Mouse (Mus musculus): ENCODE measurements around the gene Itgam. TPM values are rescaled to one million over a fixed set of nuclear protein-coding genes. Genes with fewer than 3 reads are reported as not detected.
"Not testable (repeated sequence)": the region's sequence is repeated elsewhere in the genome, so short reads cannot be mapped to it uniquely, and the experiment has no call there.

Gene Itgam
- polyA plus RNA-seq (2014; fragmentation: Nextera tagmentation; extraction: Ambion mirVana) = 0.42 TPM in 2 replicates

DNA sequence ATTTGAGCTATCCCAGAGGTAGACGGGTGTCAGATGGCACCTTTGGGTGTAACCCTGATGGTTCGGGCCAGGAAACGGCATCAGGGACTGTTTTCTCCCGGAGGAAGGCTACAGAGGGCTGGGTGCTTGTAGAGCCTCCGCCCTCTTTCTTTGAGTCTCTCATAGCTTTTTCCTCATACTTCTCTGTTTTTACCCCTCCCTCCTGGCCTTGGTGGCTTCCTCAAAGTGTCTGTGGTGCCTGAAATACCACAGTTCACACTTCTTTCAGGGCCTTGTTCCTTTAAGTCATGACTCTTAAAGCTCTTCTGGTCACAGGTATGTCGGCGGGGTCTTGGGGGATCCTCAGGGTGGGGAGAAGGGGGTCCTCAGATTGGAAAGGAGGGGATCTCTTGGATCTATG is at the start of gene Itgam, which contains the start of gene Gm49368:
TSS of gene Itgam (plus strand) at position 185 of the 400 bp plus-strand sequence.
TSS of gene Gm49368 (plus strand) at position 228 of the 400 bp plus-strand sequence.
- Histone ChIP-seq H3K27ac (ENCODE audit: low read depth, low read length) (no peak within 1 kb of the TSS), H3K9ac (ENCODE audit: low read depth, low read length) (no peak within 1 kb of the TSS), H3K4me1 (replicated peaks; ENCODE audit: control insufficient read depth, insufficient read depth, low read length) (no peaks in the 10 kb centered on the region), H3K4me2 (replicated peaks; ENCODE audit: low read depth, low read length) (no peak within 1 kb of the TSS), H3K36me3 (ENCODE audit: control insufficient read depth, insufficient read depth, low read length) (no peaks in the 10 kb centered on the region), H3K4me3 (ENCODE audit: low read depth, low read length) (no peak within 1 kb of the TSS), H3K9me3 (ENCODE audit: control insufficient read depth, low read length) (no peaks in the 10 kb centered on the region), H3K27me3 (ENCODE audit: control insufficient read depth, insufficient read depth, low read length) (no peaks in the 10 kb centered on the region)
- DNase-seq (ENCODE audit: low spot score) (no peak), ATAC-seq (ENCODE audit: low FRiP score) (no peak)
- WGBS = 92% methylated on average over 7 of the region's 7 CpGs

DNA sequence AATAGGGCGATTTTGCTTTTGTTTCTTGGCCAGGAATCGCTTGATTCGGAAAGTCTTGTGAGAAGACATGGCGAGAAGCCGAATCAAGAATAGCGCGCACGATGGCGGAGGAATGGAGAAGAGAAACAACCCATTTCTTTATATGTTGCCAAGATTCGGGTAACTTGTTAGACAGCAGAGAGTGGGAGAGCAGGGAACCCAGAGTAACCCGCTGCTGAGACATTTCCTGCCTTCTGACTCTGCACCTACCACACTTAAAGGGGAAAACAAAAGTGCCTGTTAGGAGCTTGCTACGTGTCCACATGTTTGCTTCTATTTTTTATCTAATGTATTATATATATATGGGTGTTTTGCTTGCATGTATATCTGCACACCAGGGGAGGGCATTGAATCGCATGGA is 49.3 kb upstream of the Itgam start:
- Histone ChIP-seq H3K4me2 (replicated peaks; ENCODE audit: low read depth, low read length) (no peak overlapping the region), H3K27ac (ENCODE audit: low read depth, low read length) (no peak overlapping the region), H3K9ac (ENCODE audit: low read depth, low read length) (no peak overlapping the region), H3K4me3 (ENCODE audit: low read depth, low read length) (no peak overlapping the region), H3K4me1 (replicated peaks; ENCODE audit: control insufficient read depth, insufficient read depth, low read length) (no peaks in the 10 kb centered on the region), H3K36me3 (ENCODE audit: control insufficient read depth, insufficient read depth, low read length) (no peaks in the 10 kb centered on the region), H3K27me3 (ENCODE audit: control insufficient read depth, insufficient read depth, low read length) (no peaks in the 10 kb centered on the region), H3K9me3 (ENCODE audit: control insufficient read depth, low read length) (no peaks in the 10 kb centered on the region)
- DNase-seq (ENCODE audit: low spot score) (no peak), ATAC-seq (ENCODE audit: low FRiP score) (no peak)
- WGBS = 93% methylated on average over 13 of the region's 13 CpGs

DNA sequence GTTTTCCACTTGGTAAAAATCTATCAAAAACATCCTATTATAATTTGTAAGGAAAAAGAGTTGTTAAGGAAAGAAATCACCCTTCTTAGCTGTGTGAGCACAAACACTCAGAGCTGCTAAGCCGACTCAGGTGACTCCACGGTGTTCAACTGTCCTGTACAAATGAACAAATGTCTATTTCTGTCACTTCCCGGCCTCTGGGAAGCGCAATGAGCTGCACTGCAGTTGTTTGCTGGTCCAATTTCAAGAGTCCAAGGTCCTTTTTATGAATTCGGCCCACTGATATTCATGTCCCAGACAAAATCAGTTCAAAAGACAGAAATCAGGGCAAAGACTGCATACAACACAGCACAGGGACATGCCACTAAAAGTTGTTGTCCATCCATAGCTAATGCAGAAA is 46.3 kb upstream of the Itgam start:
- ATAC-seq (ENCODE audit: low FRiP score); H3K4me2 ChIP-seq (replicated peaks; ENCODE audit: low read depth, low read length); H3K9ac ChIP-seq (ENCODE audit: low read depth, low read length); DNase-seq (ENCODE audit: low spot score); H3K4me3 ChIP-seq (ENCODE audit: low read depth, low read length); H3K27me3 ChIP-seq (ENCODE audit: control insufficient read depth, insufficient read depth, low read length); H3K9me3 ChIP-seq (ENCODE audit: control insufficient read depth, low read length); H3K27ac ChIP-seq (ENCODE audit: low read depth, low read length); H3K4me1 ChIP-seq (replicated peaks; ENCODE audit: control insufficient read depth, insufficient read depth, low read length); H3K36me3 ChIP-seq (ENCODE audit: control insufficient read depth, insufficient read depth, low read length): not testable (repeated sequence)
- WGBS = 82% methylated on average over 5 of the region's 5 CpGs

DNA sequence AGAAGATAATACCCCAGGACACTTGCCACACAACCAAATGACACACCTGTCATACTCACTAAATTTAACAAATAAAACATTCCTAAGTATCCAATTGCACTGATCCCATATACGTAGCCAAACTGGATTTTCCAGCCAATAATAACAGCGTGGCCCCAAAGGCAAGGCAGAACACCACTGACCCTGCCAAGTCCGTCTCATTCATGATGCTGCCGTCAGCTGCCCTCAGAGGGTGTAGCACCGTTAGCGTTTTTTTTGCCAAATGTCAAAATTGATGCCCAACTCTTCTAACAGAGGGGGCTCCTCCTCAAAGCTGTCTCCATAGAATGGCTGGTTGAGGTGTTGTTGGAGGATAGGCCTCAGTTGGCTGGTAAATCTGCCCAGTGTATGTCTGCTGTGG is 45.8 kb upstream of the Itgam start:
- no peak overlapping the region for H3K4me3 ChIP-seq (ENCODE audit: low read depth, low read length)
- no peaks in the 10 kb centered on the region for H3K9me3 ChIP-seq (ENCODE audit: control insufficient read depth, low read length)
- no peak overlapping the region for H3K27ac ChIP-seq (ENCODE audit: low read depth, low read length)
- no peak for DNase-seq (ENCODE audit: low spot score)
- no peaks in the 10 kb centered on the region for H3K4me1 ChIP-seq (replicated peaks; ENCODE audit: control insufficient read depth, insufficient read depth, low read length)
- H3K9ac ChIP-seq (ENCODE audit: low read depth, low read length) = no peak overlapping the region
- H3K36me3 ChIP-seq (ENCODE audit: control insufficient read depth, insufficient read depth, low read length) = no peaks in the 10 kb centered on the region
- no peak overlapping the region for H3K4me2 ChIP-seq (replicated peaks; ENCODE audit: low read depth, low read length)
- no peak for ATAC-seq (ENCODE audit: low FRiP score)
- no peaks in the 10 kb centered on the region for H3K27me3 ChIP-seq (ENCODE audit: control insufficient read depth, insufficient read depth, low read length)
- 87% methylated on average over 6 of the region's 6 CpGs for WGBS

DNA sequence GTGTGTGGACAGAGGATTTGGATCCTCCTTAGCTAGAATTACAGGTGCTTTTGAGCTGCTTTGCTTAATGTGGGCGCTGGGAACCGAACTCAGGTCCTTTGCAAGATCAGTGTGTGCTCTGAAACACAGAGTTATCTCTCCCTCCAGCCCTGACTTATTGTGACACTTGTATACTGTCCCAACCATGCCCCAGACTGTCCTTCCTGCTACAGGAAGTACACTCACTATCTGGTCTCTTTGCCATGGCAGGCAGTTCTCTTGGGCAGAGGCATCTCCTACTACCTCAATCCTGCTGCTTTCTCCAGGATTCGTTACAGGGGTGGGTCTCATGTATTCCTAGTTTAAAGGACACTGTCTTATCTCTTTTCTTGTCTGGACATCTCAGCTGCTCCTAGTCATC is 44.2 kb upstream of the Itgam start:
- no peaks in the 10 kb centered on the region for H3K9me3 ChIP-seq (ENCODE audit: control insufficient read depth, low read length)

DNA sequence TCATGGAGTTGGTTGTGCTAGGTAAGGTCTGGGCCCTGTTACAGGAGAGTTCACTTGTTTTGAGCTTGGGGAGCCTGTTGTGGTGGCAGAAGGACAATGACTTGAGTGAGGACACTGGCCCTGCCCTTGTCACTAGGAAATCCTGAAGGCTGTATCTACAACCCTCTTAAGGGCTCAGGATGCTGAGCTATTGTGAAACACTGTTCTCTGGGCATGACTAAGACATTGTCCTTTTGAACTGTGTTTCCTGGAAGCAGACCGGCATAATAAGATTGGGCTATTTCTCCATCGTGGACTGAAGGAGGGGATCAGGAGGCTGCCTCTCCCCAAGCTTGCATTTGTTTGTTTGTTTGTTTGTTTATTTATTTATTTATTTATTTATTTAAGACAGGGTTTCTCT is 43.3 kb upstream of the Itgam start:
- ATAC-seq (ENCODE audit: low FRiP score) (no peak), DNase-seq (ENCODE audit: low spot score) (no peak)
- Histone ChIP-seq H3K4me1 (replicated peaks; ENCODE audit: control insufficient read depth, insufficient read depth, low read length) (no peaks in the 10 kb centered on the region), H3K36me3 (ENCODE audit: control insufficient read depth, insufficient read depth, low read length) (no peaks in the 10 kb centered on the region), H3K9ac (ENCODE audit: low read depth, low read length) (no peak overlapping the region), H3K4me2 (replicated peaks; ENCODE audit: low read depth, low read length) (no peak overlapping the region), H3K9me3 (ENCODE audit: control insufficient read depth, low read length) (no peaks in the 10 kb centered on the region), H3K27ac (ENCODE audit: low read depth, low read length) (no peak overlapping the region), H3K4me3 (ENCODE audit: low read depth, low read length) (no peak overlapping the region), H3K27me3 (ENCODE audit: control insufficient read depth, insufficient read depth, low read length) (no peaks in the 10 kb centered on the region)
- WGBS = 93% methylated on average over 2 of the region's 2 CpGs

More for the DNA sequence above, 44.2 kb upstream of the Itgam start:
- DNase-seq (ENCODE audit: low spot score) (no peak), ATAC-seq (ENCODE audit: low FRiP score) (no peak)
- H3K4me3 ChIP-seq (ENCODE audit: low read depth, low read length) = no peak overlapping the region
- H3K4me1 ChIP-seq (replicated peaks; ENCODE audit: control insufficient read depth, insufficient read depth, low read length) = no peaks in the 10 kb centered on the region
- no peaks in the 10 kb centered on the region for H3K36me3 ChIP-seq (ENCODE audit: control insufficient read depth, insufficient read depth, low read length)
- WGBS = 88% methylated on average over 3 of the region's 3 CpGs
- H3K9ac ChIP-seq (ENCODE audit: low read depth, low read length) = no peak overlapping the region
- no peak overlapping the region for H3K27ac ChIP-seq (ENCODE audit: low read depth, low read length)
- no peaks in the 10 kb centered on the region for H3K27me3 ChIP-seq (ENCODE audit: control insufficient read depth, insufficient read depth, low read length)
- H3K4me2 ChIP-seq (replicated peaks; ENCODE audit: low read depth, low read length) = no peak overlapping the region

DNA sequence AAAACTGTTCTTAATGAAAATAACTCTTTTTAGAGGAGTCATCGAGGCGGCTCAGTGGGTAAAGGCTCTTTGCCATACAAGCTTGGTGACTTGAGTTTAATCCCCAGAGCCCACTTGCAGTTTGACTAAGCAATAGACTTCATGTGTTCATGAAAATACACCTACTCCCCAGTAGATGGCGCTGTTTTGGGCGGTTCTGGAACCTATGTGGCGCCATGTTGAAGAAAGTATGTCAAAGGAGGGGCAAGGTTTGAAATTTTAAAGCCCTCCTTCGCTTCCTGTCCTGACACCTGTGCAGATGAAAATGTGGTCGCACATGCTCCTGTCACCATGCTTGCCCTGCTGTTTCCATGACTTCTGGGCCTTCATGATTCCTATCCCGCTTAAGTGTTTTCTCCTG is 39.5 kb upstream of the Itgam start:
- DNase-seq (ENCODE audit: low spot score) = peak; percentile 30
- Histone ChIP-seq H3K4me3 (ENCODE audit: low read depth, low read length) (no peak overlapping the region), H3K4me2 (replicated peaks; ENCODE audit: low read depth, low read length) (no peak overlapping the region), H3K9me3 (ENCODE audit: control insufficient read depth, low read length) (no peaks in the 10 kb centered on the region), H3K27ac (ENCODE audit: low read depth, low read length) (no peak overlapping the region), H3K36me3 (ENCODE audit: control insufficient read depth, insufficient read depth, low read length) (no peaks in the 10 kb centered on the region), H3K4me1 (replicated peaks; ENCODE audit: control insufficient read depth, insufficient read depth, low read length) (no peaks in the 10 kb centered on the region), H3K27me3 (ENCODE audit: control insufficient read depth, insufficient read depth, low read length) (no peaks in the 10 kb centered on the region), H3K9ac (ENCODE audit: low read depth, low read length) (no peak overlapping the region)
- ATAC-seq (ENCODE audit: low FRiP score) = no peak
- 67% methylated on average over 8 of the region's 8 CpGs for WGBS

DNA sequence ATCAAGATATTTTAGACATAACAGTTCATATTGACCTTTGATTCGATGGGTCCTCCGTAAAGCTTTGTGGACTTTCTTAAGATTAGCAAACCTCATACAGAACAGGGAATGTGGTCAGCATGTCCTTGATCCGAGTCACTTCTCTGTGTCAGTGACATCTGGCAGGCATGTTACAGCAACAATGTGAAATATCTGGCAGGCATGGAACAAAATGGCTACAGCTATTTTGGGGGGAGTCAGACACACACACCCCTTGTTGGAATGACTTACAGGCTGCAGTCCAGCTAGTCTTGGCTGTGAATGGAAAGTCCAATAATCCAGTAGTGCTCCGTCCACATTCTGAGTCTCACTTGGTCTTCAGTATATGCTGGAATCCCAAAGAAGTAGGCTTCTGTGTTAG is 38.9 kb upstream of the Itgam start:
- Histone ChIP-seq H3K4me3 (ENCODE audit: low read depth, low read length) (no peak overlapping the region), H3K27ac (ENCODE audit: low read depth, low read length) (no peak overlapping the region), H3K36me3 (ENCODE audit: control insufficient read depth, insufficient read depth, low read length) (no peaks in the 10 kb centered on the region), H3K27me3 (ENCODE audit: control insufficient read depth, insufficient read depth, low read length) (no peaks in the 10 kb centered on the region), H3K9ac (ENCODE audit: low read depth, low read length) (no peak overlapping the region), H3K4me1 (replicated peaks; ENCODE audit: control insufficient read depth, insufficient read depth, low read length) (no peaks in the 10 kb centered on the region), H3K9me3 (ENCODE audit: control insufficient read depth, low read length) (no peaks in the 10 kb centered on the region), H3K4me2 (replicated peaks; ENCODE audit: low read depth, low read length) (no peak overlapping the region)
- DNase-seq (ENCODE audit: low spot score) (no peak), ATAC-seq (ENCODE audit: low FRiP score) (no peak)
- WGBS = 94% methylated on average over 4 of the region's 4 CpGs

DNA sequence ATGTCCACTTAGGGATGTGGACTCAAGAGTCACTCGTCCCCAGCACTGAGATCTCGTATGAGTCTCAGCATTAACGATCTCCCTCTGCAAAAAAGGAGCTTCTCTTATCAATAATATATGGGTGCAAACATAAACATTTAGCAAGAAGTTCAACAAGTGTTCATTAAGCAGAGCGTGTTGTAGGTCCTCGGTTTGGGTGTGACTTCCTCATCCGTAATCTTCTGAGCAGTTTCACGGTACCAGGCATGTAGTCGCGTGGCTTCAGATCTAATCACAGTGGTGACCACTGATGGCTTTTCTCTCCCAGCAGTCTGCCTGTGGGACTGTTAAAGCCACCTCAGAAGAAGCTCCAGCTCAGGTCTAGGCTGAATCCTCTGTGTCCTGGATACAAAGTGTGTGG is 38.1 kb upstream of the Itgam start:
- no peaks in the 10 kb centered on the region for H3K4me1 ChIP-seq (replicated peaks; ENCODE audit: control insufficient read depth, insufficient read depth, low read length)
- ATAC-seq (ENCODE audit: low FRiP score) (no peak), DNase-seq (ENCODE audit: low spot score) (no peak)
- no peak overlapping the region for H3K4me2 ChIP-seq (replicated peaks; ENCODE audit: low read depth, low read length)
- H3K36me3 ChIP-seq (ENCODE audit: control insufficient read depth, insufficient read depth, low read length) = no peaks in the 10 kb centered on the region
- H3K9ac ChIP-seq (ENCODE audit: low read depth, low read length) = no peak overlapping the region
- no peaks in the 10 kb centered on the region for H3K9me3 ChIP-seq (ENCODE audit: control insufficient read depth, low read length)
- no peak overlapping the region for H3K27ac ChIP-seq (ENCODE audit: low read depth, low read length)
- H3K4me3 ChIP-seq (ENCODE audit: low read depth, low read length) = no peak overlapping the region
- no peaks in the 10 kb centered on the region for H3K27me3 ChIP-seq (ENCODE audit: control insufficient read depth, insufficient read depth, low read length)
- WGBS = 95% methylated on average over 9 of the region's 9 CpGs
